Mouse (Mus musculus): Measurements from ENCODE around the gene Rin2.

Rin2 gene

GRCm38 (mm10) chr2:145730905-145731304 is 55.9 kb downstream of the Rin2 start:
- in situ Hi-C loops (cut with MboI, MseI): loop anchor here (25.0 kb wide), 1 partner anchor 1231 kb away; no protein-coding TSS in a partner anchor

GRCm38 (mm10) chr2:145735079-145735478 is 60.1 kb downstream of the Rin2 start:
- in situ Hi-C loops (cut with MboI, MseI): loop anchor here (25.0 kb wide), 1 partner anchor 1227 kb away; no protein-coding TSS in a partner anchor

- in situ Hi-C loops (cut with MboI, MseI): loop anchor here (25.0 kb wide), 1 partner anchor 1226 kb away; no protein-coding TSS in a partner anchor
These were observed 61.5 kb downstream of the Rin2 start for GRCm38 (mm10) chr2:145736543-145736942.

GRCm38 (mm10) chr2:145737196-145737595 is 62.2 kb downstream of the Rin2 start:
- in situ Hi-C loops (cut with MboI, MseI): loop anchor here (25.0 kb wide), 1 partner anchor 1225 kb away; no protein-coding TSS in a partner anchor

GRCm38 (mm10) chr2:145740729-145741128 is 65.7 kb downstream of the Rin2 start:
- in situ Hi-C loops (cut with MboI, MseI): loop anchor here (25.0 kb wide), 1 partner anchor 1222 kb away; no protein-coding TSS in a partner anchor

GRCm38 (mm10) chr2:145742795-145743710 is 68.0 kb downstream of the Rin2 start:
- in situ Hi-C loops (cut with MboI, MseI): loop anchor here (25.0 kb wide), 1 partner anchor 1219 kb away; no protein-coding TSS in a partner anchor

- in situ Hi-C loops (cut with MboI, MseI): loop anchor here (25.0 kb wide), 1 partner anchor 1216 kb away; no protein-coding TSS in a partner anchor
These were observed 71.4 kb downstream of the Rin2 start for GRCm38 (mm10) chr2:145746406-145746805.

- in situ Hi-C loops (cut with MboI, MseI): loop anchor here (25.0 kb wide), 1 partner anchor 1213 kb away; no protein-coding TSS in a partner anchor
These were observed 74.6 kb downstream of the Rin2 start for GRCm38 (mm10) chr2:145749645-145750044.

- in situ Hi-C loops (cut with MboI, MseI): no loop called here
These were observed 77.6 kb downstream of the Rin2 start for GRCm38 (mm10) chr2:145752572-145752971.

- in situ Hi-C loops (cut with MboI, MseI): no loop called here
These were observed 79.0 kb downstream of the Rin2 start for GRCm38 (mm10) chr2:145753973-145754372.

- in situ Hi-C loops (cut with MboI, MseI): no loop called here
These were observed 81.1 kb downstream of the Rin2 start for GRCm38 (mm10) chr2:145755864-145756822.

- in situ Hi-C loops (cut with MboI, MseI): no loop called here
These were observed 85.1 kb downstream of the Rin2 start for GRCm38 (mm10) chr2:145760121-145760520.

GRCm38 (mm10) chr2:145761436-145761835 is 86.4 kb downstream of the Rin2 start:
- in situ Hi-C loops (cut with MboI, MseI): no loop called here

GRCm38 (mm10) chr2:145769964-145770363 is 94.9 kb downstream of the Rin2 start:
- in situ Hi-C loops (cut with MboI, MseI): no loop called here

GRCm38 (mm10) chr2:145770730-145771536 is 95.9 kb downstream of the Rin2 start:
- in situ Hi-C loops (cut with MboI, MseI): no loop called here

GRCm38 (mm10) chr2:145783247-145783646 is 108.2 kb downstream of the Rin2 start:
- in situ Hi-C loops (cut with MboI, MseI): no loop called here

- in situ Hi-C loops (cut with MboI, MseI): no loop called here
These were observed 109.4 kb downstream of the Rin2 start for GRCm38 (mm10) chr2:145784246-145784935.

GRCm38 (mm10) chr2:145784964-145785363 is 109.9 kb downstream of the Rin2 start:
- in situ Hi-C loops (cut with MboI, MseI): no loop called here

- in situ Hi-C loops (cut with MboI, MseI): no loop called here
These were observed 111.0 kb downstream of the Rin2 start for GRCm38 (mm10) chr2:145785758-145786617.

All from T-helper 2 cell (primary cell).